ENCODE assay signal across 32 mouse cellular contexts in genomic region chr5:124134261-124134660, GRCm38 (mm10).
"Had no signal": no experiment of that assay in that cellular context is flagged by ENCODE, and none has a peak within 500 bp of the region (broad histone marks: within the 10 kb centered on the region; RNA-seq: fewer than 3 reads in every experiment).

No protein-coding gene starts in this region.

- H3K4me1 ChIP-seq: limb, embryonic 10.5 days; limb, embryonic 12.5 days; limb, embryonic 13.5 days; midbrain, embryonic 12.5 days; midbrain, embryonic 13.5 days; midbrain, embryonic 15.5 days; neural tube, embryonic 12.5 days; neural tube, embryonic 13.5 days had no signal

- ATAC-seq: liver, embryonic 12.5 days; liver, postnatal 0 days; lung, postnatal 0 days; midbrain, embryonic 13.5 days; midbrain, embryonic 15.5 days; midbrain, embryonic 16.5 days had no signal

- H3K9ac ChIP-seq: limb, embryonic 12.5 days; limb, embryonic 13.5 days; limb, embryonic 15.5 days; liver, embryonic 12.5 days; liver, embryonic 13.5 days; liver, embryonic 14.5 days; liver, embryonic 15.5 days; liver, postnatal 0 days; lung, embryonic 14.5 days; lung, embryonic 15.5 days; midbrain, embryonic 12.5 days; midbrain, embryonic 13.5 days; midbrain, embryonic 15.5 days; neural tube, embryonic 12.5 days; neural tube, embryonic 13.5 days had no signal

- DNase-seq: left cerebral cortex, postnatal 4 days; liver; liver, embryonic 13.5 days; liver, postnatal 0 days; lung, adult 18-20 months; lung, adult 2 months; lung, embryonic 14.5 days; lung, postnatal 10 days; lung, postnatal 14 days; lung, postnatal 36 days; lung, postnatal 4 days; midbrain, embryonic 14.5 days had no signal

- H3K4me3 ChIP-seq: limb, embryonic 10.5 days; limb, embryonic 12.5 days; limb, embryonic 13.5 days; limb, embryonic 15.5 days; liver, embryonic 12.5 days; liver, embryonic 13.5 days; liver, embryonic 15.5 days; lung, embryonic 15.5 days; megakaryocyte, embryonic 14.5 days; midbrain, embryonic 12.5 days; midbrain, embryonic 13.5 days; midbrain, embryonic 15.5 days; myocyte; neural tube, embryonic 12.5 days; neural tube, embryonic 13.5 days had no signal

- H3K9me3 ChIP-seq: limb, embryonic 10.5 days; limb, embryonic 12.5 days; limb, embryonic 13.5 days; limb, embryonic 15.5 days; liver, embryonic 12.5 days; liver, embryonic 13.5 days; liver, embryonic 15.5 days; lung, embryonic 15.5 days; megakaryocyte, embryonic 14.5 days; midbrain, embryonic 12.5 days; midbrain, embryonic 13.5 days; midbrain, embryonic 15.5 days; neural tube, embryonic 12.5 days; neural tube, embryonic 13.5 days had no signal

- H3K4me2 ChIP-seq: limb, embryonic 12.5 days; limb, embryonic 13.5 days; limb, embryonic 15.5 days; liver, embryonic 11.5 days; liver, embryonic 12.5 days; liver, embryonic 13.5 days; liver, embryonic 15.5 days; lung, embryonic 14.5 days; lung, embryonic 15.5 days; midbrain, embryonic 11.5 days; midbrain, embryonic 12.5 days; midbrain, embryonic 13.5 days; midbrain, embryonic 15.5 days; neural tube, embryonic 12.5 days; neural tube, embryonic 13.5 days had no signal

- H3K27me3 ChIP-seq: limb, embryonic 12.5 days; limb, embryonic 13.5 days; limb, embryonic 15.5 days; liver, embryonic 12.5 days; liver, embryonic 13.5 days; liver, embryonic 15.5 days; lung, embryonic 15.5 days; megakaryocyte, embryonic 14.5 days; midbrain, embryonic 12.5 days; midbrain, embryonic 13.5 days; midbrain, embryonic 15.5 days; neural tube, embryonic 12.5 days; neural tube, embryonic 13.5 days had no signal

- H3K27ac ChIP-seq: limb, embryonic 10.5 days; limb, embryonic 12.5 days; limb, embryonic 13.5 days; limb, embryonic 15.5 days; liver, embryonic 12.5 days; liver, embryonic 13.5 days; liver, embryonic 14.5 days; liver, embryonic 15.5 days; lung, embryonic 15.5 days; macrophage; midbrain, embryonic 12.5 days; midbrain, embryonic 13.5 days; midbrain, embryonic 15.5 days; neural tube, embryonic 12.5 days; neural tube, embryonic 13.5 days had no signal
